Mouse (Mus musculus) small intestine, adult 2 months (tissue): Measurements from ENCODE around the gene Tnfsfm13. TPM values are rescaled to one million over a fixed set of nuclear protein-coding genes. Genes with fewer than 3 reads are reported as not detected.
A peak's percentile ranks its signal among the peaks of the same experiment; 100 is the strongest.

Experiments used
- H3K27ac ChIP-seq: fragments of 200-500 bp; 2 replicates; pipeline ENCODE4 v1.5.1; 2012; ENCODE audit warnings: low read depth, low read length, control low read depth, inconsistent platforms; ENCODE audit not compliant: insufficient read depth
- H3K27me3 ChIP-seq: fragments of 200-500 bp; 2 replicates; pipeline ENCODE4 v1.6.1; 2012; ENCODE audit warnings: mild to moderate bottlenecking, moderate library complexity, low read length, inconsistent platforms; ENCODE audit not compliant: control insufficient read depth, insufficient read depth
- H3K36me3 ChIP-seq: fragments of 200-500 bp; 2 replicates; pipeline ENCODE4 v1.6.1; 2012; ENCODE audit warnings: mild to moderate bottlenecking, low read length, control low read depth, inconsistent platforms; ENCODE audit not compliant: control insufficient read depth, insufficient read depth
- H3K4me1 ChIP-seq: fragments of 200-500 bp; 2 replicates; pipeline ENCODE4 v1.6.1; 2012; ENCODE audit warnings: low read length, inconsistent platforms, mixed read lengths; ENCODE audit not compliant: control insufficient read depth, insufficient read depth, insufficient read length
- H3K4me3 ChIP-seq: fragments of 200-500 bp; 2 replicates; pipeline ENCODE4 v1.5.1; 2012; ENCODE audit warnings: low read depth, mild to moderate bottlenecking, control low read depth, inconsistent platforms, low read length, moderate library complexity
- CTCF ChIP-seq: fragments of 200-500 bp; IDR thresholded peaks from 2 replicates; pipeline ENCODE4 v1.5.1; 2012; ENCODE audit warnings: low read depth, mild to moderate bottlenecking, control low read depth, inconsistent platforms, low read length, moderate library complexity, mixed read lengths; ENCODE audit not compliant: insufficient replicate concordance, insufficient read length; ENCODE audit errors: extremely low read depth
- POLR2A ChIP-seq: fragments of 200-500 bp; IDR thresholded peaks from 2 replicates; pipeline ENCODE4 v1.6.1; 2012; ENCODE audit warnings: low read depth, mild to moderate bottlenecking, control low read depth, inconsistent platforms, low read length, moderate library complexity
- WGBS: fragments of 180-500 bp; shearing (Covaris S2); methylation state at CpG from one replicate; pipeline ENCODE4 v1.1.7; 2018; 5-methylcytosine and 5-hydroxymethylcytosine counted together
- polyA plus RNA-seq: library from polyadenylated mRNA; depleted of rRNA; stranded (reverse); fragments of >200 nt; gene quantifications from 2 replicates; pipeline ENCODE4 v1.2.3, GENCODE M21; 2012

Gene Tnfsfm13
- polyA plus RNA-seq, 1 experiment: 1.8 TPM

- no peak for TF ChIP-seq POLR2A
- WGBS: 37% methylated on average over 7 of the region's 7 CpGs
- Histone ChIP-seq H3K27ac (peak within 1 kb of the TSS; percentile 1; the same call in 1 of the 2 replicates), H3K4me1 (peaks cover 7% of the 10 kb centered on the region), H3K4me3 (peak within 1 kb of the TSS; percentile 25), H3K36me3 (peaks cover 38% of the 10 kb centered on the region), H3K27me3 (no peaks in the 10 kb centered on the region)
These were observed 29.8 kb downstream of the Tnfsfm13 start, which contains the start of gene Cd68 for GRCm38 (mm10) chr11:69665961-69666664. TSS of gene Cd68 (minus strand) at chr11:69666153.

GRCm38 (mm10) chr11:69665457-69665960 is 30.4 kb downstream of the Tnfsfm13 start:
- H3K4me1 ChIP-seq: peaks cover 7% of the 10 kb centered on the region
- TF ChIP-seq CTCF: no peak
- TF ChIP-seq POLR2A: no peak
- no peaks in the 10 kb centered on the region for H3K27me3 ChIP-seq
- peak overlapping the region; percentile 1; the same call in 1 of the 2 replicates for H3K27ac ChIP-seq
- peak overlapping the region; percentile 25 for H3K4me3 ChIP-seq
- peaks cover 34% of the 10 kb centered on the region for H3K36me3 ChIP-seq
- WGBS: 65% methylated on average over 9 of the region's 9 CpGs

- H3K36me3 ChIP-seq: peaks cover 31% of the 10 kb centered on the region
- H3K27ac ChIP-seq: no peak overlapping the region
- 84% methylated on average over 7 of the region's 7 CpGs for WGBS
- H3K4me1 ChIP-seq: peaks cover 7% of the 10 kb centered on the region
- TF ChIP-seq POLR2A: no peak
- TF ChIP-seq CTCF: no peak
- H3K27me3 ChIP-seq: no peaks in the 10 kb centered on the region
- no peak overlapping the region for H3K4me3 ChIP-seq
These were observed 31.1 kb downstream of the Tnfsfm13 start for GRCm38 (mm10) chr11:69664841-69665240.

- Histone ChIP-seq H3K36me3 (peaks cover 22% of the 10 kb centered on the region), H3K27ac (no peak overlapping the region), H3K4me1 (peaks cover 7% of the 10 kb centered on the region), H3K27me3 (no peaks in the 10 kb centered on the region), H3K4me3 (no peak overlapping the region)
- TF ChIP-seq POLR2A: no peak
- TF ChIP-seq CTCF: no peak
- WGBS: 78% methylated on average over 6 of the region's 6 CpGs
These were observed 32.1 kb downstream of the Tnfsfm13 start for GRCm38 (mm10) chr11:69663795-69664194.

GRCm38 (mm10) chr11:69662967-69663671 is 32.8 kb downstream of the Tnfsfm13 start:
- Histone ChIP-seq H3K4me3 (peak overlapping the region; percentile 72), H3K4me1 (peaks cover 7% of the 10 kb centered on the region), H3K27ac (peak overlapping the region; percentile 98), H3K27me3 (no peaks in the 10 kb centered on the region), H3K36me3 (peaks cover 21% of the 10 kb centered on the region)
- TF ChIP-seq POLR2A (no peak), CTCF (no peak)
- 59% methylated on average over 13 of the region's 13 CpGs for WGBS

GRCm38 (mm10) chr11:69662213-69662966 is 33.5 kb downstream of the Tnfsfm13 start, which contains the start of gene Mpdu1:
TSS of gene Mpdu1 (minus strand) at chr11:69662642.
- Histone ChIP-seq H3K36me3 (peaks cover 18% of the 10 kb centered on the region), H3K27ac (peak within 1 kb of the TSS; percentile 98), H3K4me1 (peaks cover 7% of the 10 kb centered on the region), H3K4me3 (peak within 1 kb of the TSS; percentile 72), H3K27me3 (no peaks in the 10 kb centered on the region)
- WGBS: under 1% methylated on average over 48 of the region's 48 CpGs
- TF ChIP-seq POLR2A: peak; percentile 95
- TF ChIP-seq CTCF: no peak
